Mouse (Mus musculus): Measurements from ENCODE around the gene Rab3b. TPM values are rescaled to one million over a fixed set of nuclear protein-coding genes. Genes with fewer than 3 reads are reported as not detected.

Gene Rab3b
- 395 TPM in 1 of 2 replicates, not detected in the other for polyA plus RNA-seq (2012; ENCODE audit: insufficient read depth, insufficient read length, low replicate concordance, missing spikeins)

GRCm38 (mm10) chr4:108878963-108879822, at the start of gene Rab3b:
Rab3b (plus strand) TSS chr4:108879063.
- 0 out of 2 replicates have a peak, but pooled peaks have one; percentile 24 for TF ChIP-seq POLR2A (IDR thresholded peaks at IDR 0.05; ENCODE audit: insufficient read depth, low read depth, low read length)
- TF ChIP-seq CTCF (IDR thresholded peaks at IDR 0.05; ENCODE audit: insufficient read depth, low read depth, low read length) = no peak
- Histone ChIP-seq H3K27ac (ENCODE audit: insufficient read depth, low read depth, low read length) (no peak within 1 kb of the TSS), H3K4me3 (ENCODE audit: insufficient read depth, low read depth, low read length) (peak within 1 kb of the TSS; percentile 55), H3K4me1 (ENCODE audit: control insufficient read depth, insufficient read depth, low read length) (peaks cover 10% of the 10 kb centered on the region; the same call in 1 of the 2 replicates)
- 1% methylated on average over 46 of the region's 46 CpGs for WGBS

DNA sequence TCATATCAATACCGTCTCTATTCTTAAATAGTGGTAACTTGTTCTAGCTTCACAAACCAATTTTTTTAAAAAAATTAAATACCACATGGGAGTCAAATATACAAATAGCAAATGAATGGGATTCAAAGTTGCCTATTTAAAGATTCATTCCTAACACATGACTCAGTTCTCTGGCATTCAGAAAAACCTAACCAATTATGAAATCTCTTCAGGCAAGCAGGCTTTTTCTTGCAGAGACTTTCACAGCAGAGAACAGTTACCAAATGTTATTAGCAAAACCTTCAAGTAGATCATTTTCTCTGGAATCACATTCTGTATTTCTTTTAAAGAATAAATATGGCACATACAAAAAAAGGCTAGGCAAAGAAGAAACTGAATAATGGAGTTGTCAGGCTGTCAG, 48.2 kb upstream of the Rab3b start:
- peaks cover 9% of the 10 kb centered on the region for H3K4me1 ChIP-seq (ENCODE audit: control insufficient read depth, insufficient read depth, low read length)
- no peak for TF ChIP-seq POLR2A (IDR thresholded peaks at IDR 0.05; ENCODE audit: insufficient read depth, low read depth, low read length)
- no peak for TF ChIP-seq CTCF (IDR thresholded peaks at IDR 0.05; ENCODE audit: insufficient read depth, low read depth, low read length)
- WGBS = 34% methylated on average over 1 of the region's 1 CpGs
- H3K27ac ChIP-seq (ENCODE audit: insufficient read depth, low read depth, low read length) = no peak overlapping the region
- no peak overlapping the region for H3K4me3 ChIP-seq (ENCODE audit: insufficient read depth, low read depth, low read length)

DNA sequence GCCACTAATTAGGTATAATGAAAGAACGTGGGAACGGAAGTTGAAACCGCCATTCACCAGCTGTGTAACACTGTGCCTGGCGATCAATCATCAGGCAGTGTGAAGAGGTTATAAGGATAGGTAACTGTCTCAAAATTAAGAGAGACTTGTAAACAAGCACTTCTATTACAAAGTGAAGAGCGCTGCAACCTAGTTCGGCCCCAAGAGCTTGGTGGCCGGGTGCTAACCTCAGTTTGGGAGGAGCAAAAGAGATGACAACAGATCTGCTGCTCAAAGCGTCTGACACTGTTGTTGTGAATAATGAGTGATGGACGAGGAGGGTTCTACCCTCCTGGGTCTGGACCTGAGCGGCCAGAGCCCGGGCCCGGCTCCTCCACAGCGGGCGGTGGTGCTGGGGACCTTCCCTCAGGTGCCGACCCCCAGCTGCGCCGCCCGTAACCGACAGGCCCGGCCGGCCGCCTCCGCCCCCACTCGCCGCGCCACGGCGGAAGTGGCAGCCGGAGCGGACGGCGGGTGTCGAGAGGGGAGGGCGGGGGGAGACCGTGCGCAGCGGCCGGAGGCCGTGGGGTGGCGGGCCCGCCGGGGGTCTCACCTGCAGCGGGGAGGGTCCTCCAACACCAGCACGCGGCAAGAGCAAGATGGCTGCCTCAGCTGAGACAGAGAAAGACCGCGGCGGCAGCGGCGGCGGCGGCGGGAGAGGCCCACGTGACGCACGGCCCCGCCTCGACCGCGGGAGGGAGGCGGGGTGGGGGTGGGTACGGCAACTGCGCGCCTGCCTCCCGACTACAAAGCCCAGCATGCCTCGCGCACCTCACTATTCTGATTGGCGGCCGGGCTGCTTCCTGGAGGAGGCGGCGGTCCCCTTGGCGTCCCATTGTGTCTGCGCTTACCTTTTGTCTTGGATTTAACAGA, 45.7 kb upstream of the Rab3b start, which contains the start of gene Btf3l4:
Gene Btf3l4, minus strand, starts transcription at position 699 of the 912 bp plus-strand sequence.
- TF ChIP-seq CTCF (IDR thresholded peaks at IDR 0.05; ENCODE audit: insufficient read depth, low read depth, low read length) (no peak), POLR2A (IDR thresholded peaks at IDR 0.05; ENCODE audit: insufficient read depth, low read depth, low read length) (peak; percentile 75; the same call in 1 of the 2 replicates)
- Histone ChIP-seq H3K4me3 (ENCODE audit: insufficient read depth, low read depth, low read length) (peak within 1 kb of the TSS; percentile 100), H3K27ac (ENCODE audit: insufficient read depth, low read depth, low read length) (peak within 1 kb of the TSS; percentile 99), H3K4me1 (ENCODE audit: control insufficient read depth, insufficient read depth, low read length) (peaks cover 10% of the 10 kb centered on the region)
- WGBS = under 1% methylated on average over 73 of the region's 73 CpGs

DNA sequence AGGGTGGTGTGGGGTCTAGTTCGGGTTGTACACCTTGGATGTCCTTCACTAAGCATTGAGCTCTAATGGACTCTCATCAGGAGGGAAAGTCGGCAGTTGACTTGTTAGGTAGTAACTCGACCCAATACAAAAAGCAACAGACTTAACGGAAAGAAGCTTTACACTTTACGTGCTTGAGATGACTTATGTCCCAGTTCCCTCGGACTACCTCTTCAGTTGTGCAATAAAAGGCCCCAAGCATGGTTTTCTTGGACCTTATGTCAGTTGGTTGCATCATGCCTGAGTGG, 45.1 kb upstream of the Rab3b start:
- WGBS = under 1% methylated on average over 6 of the region's 6 CpGs
- H3K27ac ChIP-seq (ENCODE audit: insufficient read depth, low read depth, low read length) = peak overlapping the region; percentile 95
- H3K4me1 ChIP-seq (ENCODE audit: control insufficient read depth, insufficient read depth, low read length) = peaks cover 10% of the 10 kb centered on the region
- TF ChIP-seq CTCF (IDR thresholded peaks at IDR 0.05; ENCODE audit: insufficient read depth, low read depth, low read length) = no peak
- no peak for TF ChIP-seq POLR2A (IDR thresholded peaks at IDR 0.05; ENCODE audit: insufficient read depth, low read depth, low read length)
- H3K4me3 ChIP-seq (ENCODE audit: insufficient read depth, low read depth, low read length) = peak overlapping the region; percentile 100

GRCm38 (mm10) chr4:108834115-108834970, 44.5 kb upstream of the Rab3b start, which contains the start of gene Txndc12:
Txndc12 (plus strand) TSS chr4:108834601.
- H3K4me1 ChIP-seq (ENCODE audit: control insufficient read depth, insufficient read depth, low read length) = peaks cover 10% of the 10 kb centered on the region
- H3K27ac ChIP-seq (ENCODE audit: insufficient read depth, low read depth, low read length) = peak within 1 kb of the TSS; percentile 99
- under 1% methylated on average over 34 of the region's 34 CpGs for WGBS
- no peak for TF ChIP-seq CTCF (IDR thresholded peaks at IDR 0.05; ENCODE audit: insufficient read depth, low read depth, low read length)
- TF ChIP-seq POLR2A (IDR thresholded peaks at IDR 0.05; ENCODE audit: insufficient read depth, low read depth, low read length) = 0 out of 2 replicates have a peak, but pooled peaks have one; percentile 23
- peak within 1 kb of the TSS; percentile 100 for H3K4me3 ChIP-seq (ENCODE audit: insufficient read depth, low read depth, low read length)

- 1% methylated on average over 15 of the region's 15 CpGs for WGBS
- H3K27ac ChIP-seq (ENCODE audit: insufficient read depth, low read depth, low read length) = peak overlapping the region; percentile 66
- TF ChIP-seq POLR2A (IDR thresholded peaks at IDR 0.05; ENCODE audit: insufficient read depth, low read depth, low read length) = no peak
- TF ChIP-seq CTCF (IDR thresholded peaks at IDR 0.05; ENCODE audit: insufficient read depth, low read depth, low read length) = no peak
- H3K4me1 ChIP-seq (ENCODE audit: control insufficient read depth, insufficient read depth, low read length) = peaks cover 10% of the 10 kb centered on the region
- peak overlapping the region; percentile 100 for H3K4me3 ChIP-seq (ENCODE audit: insufficient read depth, low read depth, low read length)
Measured at GRCm38 (mm10) chr4:108834971-108835311, 43.9 kb upstream of the Rab3b start.

DNA sequence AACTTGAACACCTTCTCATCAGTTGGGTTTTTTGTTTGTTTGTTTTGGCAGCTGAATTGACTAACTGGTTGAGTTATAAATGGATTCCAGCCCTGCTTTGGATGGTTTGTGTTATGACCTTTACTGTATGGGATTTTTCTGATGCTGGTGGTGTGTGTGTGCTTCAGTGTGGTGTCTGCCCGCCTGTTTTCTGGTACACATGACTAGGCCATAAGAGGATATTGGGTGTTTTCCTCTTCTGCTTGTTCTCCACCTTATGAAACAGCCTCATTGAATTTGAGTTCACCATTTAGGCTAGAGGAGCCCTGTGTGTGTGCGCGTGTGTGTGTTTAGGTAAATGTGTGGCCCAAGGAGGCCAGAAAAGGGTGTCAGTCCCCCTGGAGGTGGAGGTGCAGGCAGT, 43.4 kb upstream of the Rab3b start:
- no peak for TF ChIP-seq POLR2A (IDR thresholded peaks at IDR 0.05; ENCODE audit: insufficient read depth, low read depth, low read length)
- TF ChIP-seq CTCF (IDR thresholded peaks at IDR 0.05; ENCODE audit: insufficient read depth, low read depth, low read length) = no peak
- H3K4me3 ChIP-seq (ENCODE audit: insufficient read depth, low read depth, low read length) = peak overlapping the region; percentile 12
- WGBS = 60% methylated on average over 3 of the region's 3 CpGs
- no peak overlapping the region for H3K27ac ChIP-seq (ENCODE audit: insufficient read depth, low read depth, low read length)
- H3K4me1 ChIP-seq (ENCODE audit: control insufficient read depth, insufficient read depth, low read length) = peaks cover 7% of the 10 kb centered on the region

GRCm38 (mm10) chr4:108838031-108838430, 40.8 kb upstream of the Rab3b start:
- no peak for TF ChIP-seq CTCF (IDR thresholded peaks at IDR 0.05; ENCODE audit: insufficient read depth, low read depth, low read length)
- TF ChIP-seq POLR2A (IDR thresholded peaks at IDR 0.05; ENCODE audit: insufficient read depth, low read depth, low read length) = no peak
- no peak overlapping the region for H3K4me3 ChIP-seq (ENCODE audit: insufficient read depth, low read depth, low read length)
- WGBS = 63% methylated on average over 4 of the region's 4 CpGs
- H3K4me1 ChIP-seq (ENCODE audit: control insufficient read depth, insufficient read depth, low read length) = peaks cover 7% of the 10 kb centered on the region
- no peak overlapping the region for H3K27ac ChIP-seq (ENCODE audit: insufficient read depth, low read depth, low read length)

Measured in olfactory bulb, adult 2 months (tissue).